Mouse (Mus musculus) forebrain, embryonic 11.5 days (tissue): ENCODE data around the gene Evi2b. TPM values are rescaled to one million over a fixed set of nuclear protein-coding genes. Genes with fewer than 3 reads are reported as not detected.

Experiments used
- ATAC-seq: fragments of 200-750 bp; cut with Nextera tagmentation; replicated peaks from 2 replicates; pipeline ENCODE4 v1.8.0; 2017; ENCODE audit warnings: moderate TSS enrichment; ENCODE audit not compliant: low FRiP score
- DNase-seq: peaks from one replicate; pipeline ENCODE4 v3.0.0-alpha.2; 2017; ENCODE audit warnings: low spot score
- H3K27ac ChIP-seq: fragments of 300-500 bp; sonication (generic); 2 replicates; pipeline ENCODE4 v1.5.1; 2014; ENCODE audit warnings: low read depth, low read length
- H3K27me3 ChIP-seq: fragments of 300-500 bp; sonication (generic); 2 replicates; pipeline ENCODE4 v1.6.1; 2014; ENCODE audit warnings: mild to moderate bottlenecking, low read length, mixed read lengths; ENCODE audit not compliant: control insufficient read depth, insufficient read depth
- H3K36me3 ChIP-seq: fragments of 300-500 bp; sonication (generic); 2 replicates; pipeline ENCODE4 v1.6.1; 2014; ENCODE audit warnings: mild to moderate bottlenecking, low read length, moderate library complexity, mixed read lengths; ENCODE audit not compliant: control insufficient read depth, insufficient read depth
- H3K4me1 ChIP-seq: fragments of 300-500 bp; sonication (generic); replicated peaks from 2 replicates; pipeline ENCODE4 v1.6.1; 2014; ENCODE audit warnings: low read length, mixed read lengths; ENCODE audit not compliant: control insufficient read depth, insufficient read depth
- H3K4me2 ChIP-seq: fragments of 300-500 bp; sonication (generic); 2 replicates; pipeline ENCODE4 v1.6.1; 2014; ENCODE audit warnings: low read depth, mild to moderate bottlenecking, low read length, moderate library complexity, mixed read lengths; ENCODE audit not compliant: severe bottlenecking
- H3K4me3 ChIP-seq: fragments of 300-500 bp; sonication (generic); 2 replicates; pipeline ENCODE4 v1.5.1; 2014; ENCODE audit warnings: low read depth, low read length
- H3K9ac ChIP-seq: fragments of 300-500 bp; sonication (generic); 2 replicates; pipeline ENCODE4 v1.6.1; 2014; ENCODE audit warnings: low read length
- H3K9me3 ChIP-seq: fragments of 300-500 bp; sonication (generic); 2 replicates; pipeline ENCODE4 v1.6.1; 2016; ENCODE audit warnings: low read length, mixed read lengths; ENCODE audit not compliant: control insufficient read depth
- WGBS: fragments of 180-500 bp; shearing (Covaris S2); extraction: QIAGEN DNeasy Blood & Tissue Kit; methylation state at CpG from one replicate; pipeline ENCODE4 v1.1.7; 2014; 5-methylcytosine and 5-hydroxymethylcytosine counted together
- polyA plus RNA-seq: library from polyadenylated mRNA; unstranded; fragments of >200 nt; fragmentation: Nextera tagmentation; extraction: Ambion mirVana; gene quantifications from 2 replicates; pipeline ENCODE4 v1.2.1, GENCODE M21; 2014

The Evi2b gene
- polyA plus RNA-seq, 1 experiment from 2014 or later: 0.21 TPM

DNA sequence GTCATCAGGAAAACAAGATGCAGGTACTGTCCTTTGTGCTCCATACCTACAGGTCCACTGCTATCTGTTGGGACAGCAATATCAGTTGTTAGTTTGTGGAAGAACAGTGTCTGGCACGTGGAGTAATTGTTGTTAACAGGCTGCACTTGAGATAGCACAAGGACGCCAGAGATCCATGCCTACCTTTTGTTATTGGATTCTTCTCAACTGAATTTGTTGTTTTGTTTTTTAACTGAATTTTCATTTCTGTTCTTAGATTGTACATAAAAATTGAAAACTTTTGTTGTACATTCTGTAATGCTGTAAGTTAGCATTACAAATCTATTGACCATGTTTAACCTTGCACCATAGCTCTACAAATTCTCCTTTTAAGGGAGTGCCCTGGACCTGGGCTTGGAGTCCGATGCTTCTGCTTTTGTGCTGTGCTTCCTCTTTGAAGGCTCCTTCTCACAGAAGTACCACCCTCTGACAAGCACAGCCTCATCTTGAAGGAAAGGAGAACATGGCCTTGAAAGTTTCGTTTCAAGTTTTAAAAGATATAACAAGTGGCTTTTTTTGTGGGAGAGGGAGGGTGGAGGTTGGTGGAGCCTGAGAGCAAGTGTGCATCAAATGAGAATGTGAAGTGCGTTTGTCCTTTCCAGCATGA, 4.3 kb upstream of the Evi2b start:
- H3K4me3 ChIP-seq: no peak overlapping the region
- DNase-seq (no peak), ATAC-seq (no peak)
- WGBS: 94% methylated on average over 5 of the region's 5 CpGs
- H3K4me2 ChIP-seq: no peak overlapping the region
- H3K27me3 ChIP-seq: no peaks in the 10 kb centered on the region
- H3K36me3 ChIP-seq: no peaks in the 10 kb centered on the region
- no peak overlapping the region for H3K27ac ChIP-seq
- no peaks in the 10 kb centered on the region for H3K9me3 ChIP-seq
- H3K4me1 ChIP-seq: no peaks in the 10 kb centered on the region
- H3K9ac ChIP-seq: no peak overlapping the region

DNA sequence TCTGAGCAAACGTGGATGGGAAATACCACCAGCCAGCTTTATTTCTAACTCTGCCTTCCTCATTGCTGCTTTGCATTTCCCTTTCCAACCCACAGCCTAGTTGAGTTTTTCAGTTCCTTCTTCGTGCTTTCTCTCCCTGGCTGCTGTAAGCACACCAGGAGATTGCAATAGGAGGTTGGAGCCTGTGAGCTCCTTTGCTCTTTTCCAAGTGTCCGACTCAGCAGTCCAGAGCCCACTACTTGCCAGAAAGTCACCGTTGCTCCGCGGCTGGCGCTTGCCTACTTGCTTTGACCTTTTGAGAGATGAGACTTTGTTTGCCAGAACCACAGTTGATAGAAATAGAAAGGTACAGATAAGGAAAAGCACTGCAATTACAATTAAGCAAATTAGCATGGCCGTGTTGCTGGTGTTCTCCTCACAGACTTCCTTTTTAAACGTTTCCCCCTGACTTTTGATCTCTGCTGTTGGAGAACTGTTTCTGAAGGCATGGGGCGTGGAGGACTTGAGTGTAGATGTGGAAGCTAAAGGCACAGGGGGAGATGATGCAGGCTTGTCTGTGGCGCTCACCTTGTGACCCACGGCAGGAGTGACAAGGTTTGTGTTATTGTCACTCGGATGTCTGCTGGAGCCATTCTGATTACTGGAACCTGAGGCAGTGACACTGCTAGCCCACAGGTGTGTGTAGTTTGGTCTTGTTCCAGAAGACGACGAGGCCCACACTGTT, 3.6 kb upstream of the Evi2b start:
- ATAC-seq: no peak
- no peaks in the 10 kb centered on the region for H3K9me3 ChIP-seq

GRCm38 (mm10) chr11:79526549-79526948, 3.0 kb upstream of the Evi2b start:
- no peaks in the 10 kb centered on the region for H3K27me3 ChIP-seq
- 97% methylated on average over 3 of the region's 3 CpGs for WGBS
- H3K4me3 ChIP-seq: no peak overlapping the region

More for the DNA sequence above, 3.6 kb upstream of the Evi2b start:
- Histone ChIP-seq H3K4me1 (no peaks in the 10 kb centered on the region), H3K27me3 (no peaks in the 10 kb centered on the region), H3K27ac (no peak overlapping the region), H3K4me2 (no peak overlapping the region), H3K4me3 (no peak overlapping the region), H3K36me3 (no peaks in the 10 kb centered on the region), H3K9ac (no peak overlapping the region)
- DNase-seq: no peak
- whole genome bisulfite sequencing: 85% methylated on average over 15 of the region's 15 CpGs

DNA sequence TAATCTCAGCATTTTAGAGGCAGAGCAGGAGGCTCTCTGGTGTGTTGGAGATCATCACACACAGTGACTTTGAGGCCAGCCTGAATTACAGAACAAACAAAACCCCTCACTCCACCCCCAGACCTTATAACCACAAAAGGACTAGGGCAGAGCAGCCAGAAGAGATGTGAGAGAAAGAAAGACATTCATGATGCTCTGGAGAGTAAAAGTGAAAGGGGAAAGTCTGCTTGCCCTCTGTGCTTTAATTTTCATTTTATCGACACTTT, 681 bp upstream of the Evi2b start:
- no peaks in the 10 kb centered on the region for H3K27me3 ChIP-seq
- no peak overlapping the region for H3K4me3 ChIP-seq
- no peak for DNase-seq
- no peaks in the 10 kb centered on the region for H3K36me3 ChIP-seq
- no peaks in the 10 kb centered on the region for H3K9me3 ChIP-seq
- no peak for ATAC-seq
- H3K9ac ChIP-seq: no peak overlapping the region
- H3K4me1 ChIP-seq: no peaks in the 10 kb centered on the region
- H3K27ac ChIP-seq: no peak overlapping the region
- 83% methylated on average over 1 of the region's 1 CpGs for WGBS
- no peak overlapping the region for H3K4me2 ChIP-seq

More at GRCm38 (mm10) chr11:79526549-79526948, 3.0 kb upstream of the Evi2b start:
- Histone ChIP-seq H3K36me3 (no peaks in the 10 kb centered on the region), H3K4me1 (no peaks in the 10 kb centered on the region), H3K9me3 (no peaks in the 10 kb centered on the region), H3K4me2 (no peak overlapping the region), H3K9ac (no peak overlapping the region), H3K27ac (no peak overlapping the region)
- no peak for DNase-seq
- ATAC-seq: no peak

- WGBS: 91% methylated on average over 1 of the region's 1 CpGs
- no peaks in the 10 kb centered on the region for H3K36me3 ChIP-seq
- no peak overlapping the region for H3K4me2 ChIP-seq
- no peak overlapping the region for H3K4me3 ChIP-seq
- DNase-seq (no peak), ATAC-seq (no peak)
- H3K27me3 ChIP-seq: no peaks in the 10 kb centered on the region
- H3K27ac ChIP-seq: no peak overlapping the region
- no peaks in the 10 kb centered on the region for H3K4me1 ChIP-seq
- no peaks in the 10 kb centered on the region for H3K9me3 ChIP-seq
- no peak overlapping the region for H3K9ac ChIP-seq
Measured at GRCm38 (mm10) chr11:79522944-79523343, 618 bp downstream of the Evi2b start.

GRCm38 (mm10) chr11:79521930-79522329, 1.6 kb downstream of the Evi2b start:
- Histone ChIP-seq H3K4me1 (no peaks in the 10 kb centered on the region), H3K9me3 (no peaks in the 10 kb centered on the region), H3K4me2 (no peak overlapping the region), H3K4me3 (no peak overlapping the region), H3K27me3 (no peaks in the 10 kb centered on the region), H3K27ac (no peak overlapping the region), H3K9ac (no peak overlapping the region), H3K36me3 (no peaks in the 10 kb centered on the region)
- no peak for ATAC-seq
- DNase-seq: no peak

GRCm38 (mm10) chr11:79520772-79521171, 2.8 kb downstream of the Evi2b start:
- Histone ChIP-seq H3K4me2 (no peak overlapping the region), H3K36me3 (no peaks in the 10 kb centered on the region), H3K27ac (no peak overlapping the region), H3K4me1 (no peaks in the 10 kb centered on the region), H3K9ac (no peak overlapping the region), H3K27me3 (no peaks in the 10 kb centered on the region), H3K9me3 (no peaks in the 10 kb centered on the region), H3K4me3 (no peak overlapping the region)
- DNase-seq (no peak), ATAC-seq (no peak)

GRCm38 (mm10) chr11:79519878-79520291, 3.7 kb downstream of the Evi2b start:
- DNase-seq: no peak
- no peaks in the 10 kb centered on the region for H3K9me3 ChIP-seq

DNA sequence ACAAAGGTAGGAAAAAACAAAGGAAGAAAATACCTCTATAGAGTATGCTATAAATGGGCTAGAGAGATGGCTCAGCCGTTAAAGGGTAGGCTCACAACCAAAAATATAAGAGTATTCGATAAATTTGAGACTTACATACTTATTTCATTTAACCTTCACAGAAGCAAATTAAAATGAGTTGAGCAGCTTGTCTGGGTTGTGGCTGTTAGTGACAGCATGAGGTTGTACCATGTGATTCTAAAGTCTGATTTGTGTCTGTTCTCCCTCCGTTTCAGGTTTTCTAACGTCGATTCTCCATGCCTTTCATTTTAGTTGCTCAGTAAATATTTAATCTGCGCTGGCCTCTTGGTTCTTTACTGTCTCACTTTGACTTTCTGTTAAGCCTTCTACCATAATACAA, 4.3 kb downstream of the Evi2b start:
- Histone ChIP-seq H3K27ac (no peak overlapping the region), H3K9me3 (no peaks in the 10 kb centered on the region), H3K27me3 (no peaks in the 10 kb centered on the region), H3K4me1 (no peaks in the 10 kb centered on the region), H3K4me2 (no peak overlapping the region), H3K9ac (no peak overlapping the region), H3K36me3 (no peaks in the 10 kb centered on the region), H3K4me3 (no peak overlapping the region)
- ATAC-seq (no peak), DNase-seq (no peak)
- WGBS: 94% methylated on average over 6 of the region's 6 CpGs

More at GRCm38 (mm10) chr11:79519878-79520291, 3.7 kb downstream of the Evi2b start:
- H3K4me2 ChIP-seq: no peak overlapping the region
- H3K4me1 ChIP-seq: no peaks in the 10 kb centered on the region
- no peaks in the 10 kb centered on the region for H3K36me3 ChIP-seq
- H3K9ac ChIP-seq: no peak overlapping the region
- H3K27me3 ChIP-seq: no peaks in the 10 kb centered on the region
- H3K27ac ChIP-seq: no peak overlapping the region
- H3K4me3 ChIP-seq: no peak overlapping the region
- no peak for ATAC-seq
- WGBS: 86% methylated on average over 1 of the region's 1 CpGs
